Mouse (Mus musculus) limb, embryonic 14.5 days (tissue): ENCODE measurements around the gene Pxmp2. TPM values are rescaled to one million over a fixed set of nuclear protein-coding genes. Genes with fewer than 3 reads are reported as not detected.

ENCODE experiments used
- ATAC-seq: fragments of 200-750 bp; cut with Nextera tagmentation; 2 replicates; pipeline ENCODE4 v1.8.0; 2017; ENCODE audit warnings: low read depth, moderate number of reproducible peaks, moderate TSS enrichment; ENCODE audit not compliant: low FRiP score
- DNase-seq: peaks from one replicate; pipeline ENCODE4 v3.0.0-alpha.2; 2015; ENCODE audit warnings: low spot score
- H3K27ac ChIP-seq: fragments of 300-500 bp; sonication (generic); replicated peaks from 2 replicates; pipeline ENCODE4 v1.5.1; 2014; ENCODE audit warnings: low read depth, mild to moderate bottlenecking, low read length, moderate library complexity, mixed read lengths
- H3K27me3 ChIP-seq: fragments of 300-500 bp; sonication (generic); 2 replicates; pipeline ENCODE4 v1.6.1; 2014; ENCODE audit warnings: low read length, mixed read lengths; ENCODE audit not compliant: control insufficient read depth, insufficient read depth
- H3K36me3 ChIP-seq: fragments of 300-500 bp; sonication (generic); 2 replicates; pipeline ENCODE4 v1.6.1; 2014; ENCODE audit warnings: mild to moderate bottlenecking, low read length, moderate library complexity, mixed read lengths; ENCODE audit not compliant: control insufficient read depth, insufficient read depth
- H3K4me1 ChIP-seq: fragments of 300-500 bp; sonication (generic); 2 replicates; pipeline ENCODE4 v1.6.1; 2014; ENCODE audit warnings: antibody characterized with exemption, low read length, mixed read lengths; ENCODE audit not compliant: control insufficient read depth, insufficient read depth
- H3K4me2 ChIP-seq: fragments of 300-500 bp; sonication (generic); replicated peaks from 2 replicates; pipeline ENCODE4 v1.6.1; 2014; ENCODE audit warnings: low read depth, mild to moderate bottlenecking, low read length, moderate library complexity; ENCODE audit not compliant: severe bottlenecking
- H3K4me3 ChIP-seq: fragments of 300-500 bp; sonication (generic); replicated peaks from 2 replicates; pipeline ENCODE4 v1.5.1; 2014; ENCODE audit warnings: low read length
- H3K9ac ChIP-seq: fragments of 300-500 bp; sonication (generic); 2 replicates; pipeline ENCODE4 v1.6.1; 2014; ENCODE audit warnings: mild to moderate bottlenecking, low read depth, low read length, moderate library complexity; ENCODE audit not compliant: severe bottlenecking
- H3K9me3 ChIP-seq: fragments of 300-500 bp; sonication (generic); 2 replicates; pipeline ENCODE4 v1.6.1; 2016; ENCODE audit warnings: low read length; ENCODE audit not compliant: control insufficient read depth
- POLR2A ChIP-seq: fragments of 200-500 bp; IDR thresholded peaks from 2 replicates; pipeline ENCODE4 v1.8.0; 2012; ENCODE audit warnings: inconsistent platforms, mild to moderate bottlenecking, moderate library complexity, borderline replicate concordance; ENCODE audit not compliant: insufficient read depth, insufficient read length; ENCODE audit errors: extremely low read depth
- whole genome bisulfite sequencing: fragments of 180-500 bp; shearing (Covaris S2); extraction: QIAGEN DNeasy Blood & Tissue Kit; methylation state at CpG from one replicate; pipeline ENCODE4 v1.1.7; 2014; 5-methylcytosine and 5-hydroxymethylcytosine counted together
- polyA plus RNA-seq, 2 experiments: library from polyadenylated mRNA; depleted of rRNA in 1 of 2; stranded (reverse) in 1 of 2; unstranded in 1 of 2; fragments of >200 nt; fragmentation: Nextera tagmentation in 1 of 2; extraction: Ambion mirVana in 1 of 2; gene quantifications; 2 replicates each; pipeline versions ENCODE4 v1.2.1 to v1.2.3; 2012 to 2014

The Pxmp2 gene
- polyA plus RNA-seq, 2 experiments, result 3.2 to 6.4 TPM

DNA sequence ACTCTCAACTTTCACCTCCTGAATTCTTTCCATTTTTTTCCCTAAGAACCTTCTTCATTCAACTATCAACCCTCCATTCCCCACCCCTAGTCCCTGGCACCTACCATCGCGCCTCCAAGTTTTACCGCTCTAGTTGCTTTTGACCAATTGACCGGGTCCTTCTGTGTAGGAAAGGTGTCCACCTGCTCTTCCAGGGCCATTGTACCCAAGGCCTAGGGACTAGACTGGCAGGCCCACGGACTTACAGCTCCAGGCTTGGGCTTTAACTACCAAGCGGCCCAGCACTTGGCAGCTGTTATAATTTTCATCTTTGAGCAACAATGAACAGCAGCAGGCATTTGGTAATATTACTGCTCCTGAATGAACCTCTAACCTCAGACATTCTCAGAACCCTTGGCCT, 15.7 kb downstream of the Pxmp2 start:
- H3K4me3 ChIP-seq, result peak overlapping the region; percentile 94; the same call in 1 of the 2 replicates
- ATAC-seq, result no peak
- H3K27me3 ChIP-seq, result no peaks in the 10 kb centered on the region
- no peak overlapping the region for H3K4me2 ChIP-seq
- H3K9me3 ChIP-seq, result no peaks in the 10 kb centered on the region
- H3K9ac ChIP-seq, result no peak overlapping the region
- TF ChIP-seq POLR2A, result no peak
- WGBS, result 91% methylated on average over 6 of the region's 6 CpGs
- H3K4me1 ChIP-seq, result peaks cover 5% of the 10 kb centered on the region
- peaks cover 21% of the 10 kb centered on the region for H3K36me3 ChIP-seq
- no peak overlapping the region for H3K27ac ChIP-seq
- no peak for DNase-seq

DNA sequence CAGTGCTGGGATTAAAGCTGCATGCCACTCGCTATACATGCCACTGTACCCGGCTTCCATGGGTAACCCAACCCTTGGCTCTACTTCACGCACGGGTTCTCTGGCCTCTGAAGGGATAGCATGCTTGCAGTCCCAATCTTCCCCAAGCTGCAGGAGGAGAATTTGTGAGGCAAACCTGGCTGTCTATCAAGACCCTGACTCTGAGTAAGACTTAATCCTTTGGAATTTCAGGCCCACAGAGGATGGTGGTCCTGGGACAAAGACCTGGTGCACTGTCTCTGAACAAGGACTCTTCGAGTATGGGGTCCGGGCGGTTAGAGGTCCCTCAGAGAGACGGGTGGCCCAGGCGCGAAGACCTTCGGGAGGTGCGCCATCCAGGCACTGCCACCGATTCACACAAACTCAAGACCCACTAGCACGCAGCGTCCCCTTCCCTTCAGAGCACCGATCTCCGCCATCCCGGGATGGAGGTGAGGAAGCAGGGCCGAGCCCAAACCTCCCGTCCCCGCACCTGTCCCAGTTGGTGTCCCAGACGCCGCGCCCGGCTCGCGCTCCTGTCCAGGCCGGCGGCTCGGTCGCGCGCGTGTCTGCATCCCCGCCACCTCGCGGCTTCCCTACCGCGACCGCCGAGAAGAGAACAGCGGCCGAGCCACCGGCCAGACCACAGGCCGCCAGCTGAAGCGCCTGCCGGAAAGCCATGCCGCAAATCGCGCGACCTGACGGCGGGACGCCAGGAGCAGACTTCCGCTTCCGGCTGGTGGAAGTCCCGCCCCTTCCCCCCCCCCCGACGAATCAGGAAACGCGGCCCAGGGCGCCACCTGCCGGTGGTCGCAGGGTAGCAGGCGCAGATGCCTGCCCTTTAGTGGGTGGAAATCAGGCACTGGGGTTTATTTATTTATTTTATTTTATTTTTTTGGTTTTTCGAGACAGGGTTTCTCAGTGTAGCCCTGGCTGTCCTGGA, 16.6 kb downstream of the Pxmp2 start, which contains the start of gene Pgam5:
Gene Pgam5, minus strand, starts transcription at position 773 of the 961 bp plus-strand sequence.
- H3K4me2 ChIP-seq, result peak within 1 kb of the TSS; percentile 94
- peak within 1 kb of the TSS; percentile 92 for H3K9ac ChIP-seq
- H3K27ac ChIP-seq, result peak within 1 kb of the TSS; percentile 55; the same call in 1 of the 2 replicates
- DNase-seq (peak; percentile 90), ATAC-seq (peak; percentile 92)
- peak within 1 kb of the TSS; percentile 94 for H3K4me3 ChIP-seq
- under 1% methylated on average over 65 of the region's 66 CpGs for WGBS
- peaks cover 30% of the 10 kb centered on the region for H3K36me3 ChIP-seq
- TF ChIP-seq POLR2A, result peak; percentile 51; the same call in 1 of the 2 replicates
- peaks cover 5% of the 10 kb centered on the region for H3K4me1 ChIP-seq
- no peaks in the 10 kb centered on the region for H3K9me3 ChIP-seq
- no peaks in the 10 kb centered on the region for H3K27me3 ChIP-seq

DNA sequence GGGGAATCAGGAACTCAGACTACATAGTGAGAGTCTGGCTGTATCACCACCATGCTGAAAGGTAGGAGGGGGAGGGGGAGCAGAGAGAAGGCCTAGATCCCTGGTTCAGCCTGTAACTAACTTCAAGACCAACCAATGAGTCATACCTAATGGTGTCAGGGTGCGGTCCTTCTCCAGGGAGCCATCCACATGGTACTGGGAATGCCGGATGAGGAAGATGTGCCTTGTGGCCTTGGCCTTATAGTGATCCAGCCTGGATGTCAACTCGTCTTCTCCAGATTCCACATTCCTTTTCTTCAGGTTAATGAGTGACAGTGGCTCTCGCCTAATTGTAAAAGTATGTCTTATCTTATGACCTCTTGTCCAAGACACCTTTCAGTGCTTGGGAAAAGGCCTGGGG, 19.0 kb downstream of the Pxmp2 start:
- Histone ChIP-seq H3K4me3 (no peak overlapping the region), H3K4me2 (no peak overlapping the region), H3K9me3 (no peaks in the 10 kb centered on the region), H3K4me1 (peaks cover 5% of the 10 kb centered on the region), H3K36me3 (peaks cover 35% of the 10 kb centered on the region), H3K27ac (no peak overlapping the region), H3K9ac (no peak overlapping the region), H3K27me3 (no peaks in the 10 kb centered on the region)
- WGBS, result 94% methylated on average over 4 of the region's 4 CpGs
- ATAC-seq (no peak), DNase-seq (no peak)
- TF ChIP-seq POLR2A, result no peak

DNA sequence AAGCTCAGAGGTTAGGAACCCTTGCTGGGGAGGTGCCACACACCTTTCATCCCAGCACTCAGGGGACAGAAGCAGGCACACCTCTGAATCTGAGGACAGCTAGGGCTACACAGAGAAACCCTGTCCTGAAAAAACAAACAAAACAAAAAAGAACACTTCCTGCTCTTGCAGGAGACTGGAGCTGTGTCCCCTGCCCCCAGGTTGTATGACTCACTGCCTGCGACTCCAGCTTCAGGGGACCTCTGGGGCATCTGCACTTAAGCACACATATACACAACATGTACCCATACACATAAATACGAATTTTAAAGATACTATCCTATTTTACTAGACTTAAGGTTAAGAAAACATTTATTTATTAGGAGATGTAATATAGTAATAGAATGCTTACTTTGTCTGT, 41.9 kb downstream of the Pxmp2 start:
- Histone ChIP-seq H3K27me3 (no peaks in the 10 kb centered on the region), H3K9me3 (no peaks in the 10 kb centered on the region), H3K4me3 (no peak overlapping the region), H3K9ac (no peak overlapping the region), H3K4me1 (no peaks in the 10 kb centered on the region), H3K4me2 (no peak overlapping the region), H3K27ac (no peak overlapping the region), H3K36me3 (peaks cover 89% of the 10 kb centered on the region)
- ATAC-seq (no peak), DNase-seq (no peak)
- no peak for TF ChIP-seq POLR2A
- WGBS, result 90% methylated on average over 2 of the region's 2 CpGs

DNA sequence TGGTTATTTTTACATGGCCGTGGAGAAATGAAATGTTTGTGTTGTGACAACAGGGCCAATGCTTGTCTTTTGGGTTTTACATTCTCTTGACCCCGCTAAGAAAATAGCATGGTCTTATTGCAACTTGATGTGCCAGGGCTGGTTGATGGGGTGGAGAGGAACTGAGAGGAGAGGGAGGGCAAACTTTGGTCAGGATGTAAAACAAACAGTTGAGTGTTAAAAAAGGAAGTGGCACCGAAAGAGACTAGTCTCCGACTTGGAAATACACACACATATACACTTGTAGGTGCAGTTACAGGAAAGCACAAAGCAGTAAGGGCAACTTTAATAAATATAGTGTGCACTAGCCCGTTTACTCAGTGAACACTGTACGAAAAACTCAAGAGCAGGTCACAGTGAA, 53.6 kb downstream of the Pxmp2 start:
- H3K4me1 ChIP-seq, result peaks cover 17% of the 10 kb centered on the region
- ATAC-seq (no peak), DNase-seq (no peak)
- no peak overlapping the region for H3K27ac ChIP-seq
- WGBS, result 87% methylated on average over 6 of the region's 6 CpGs
- no peaks in the 10 kb centered on the region for H3K27me3 ChIP-seq
- no peak overlapping the region for H3K4me3 ChIP-seq
- no peak overlapping the region for H3K9ac ChIP-seq
- TF ChIP-seq POLR2A, result no peak
- no peaks in the 10 kb centered on the region for H3K9me3 ChIP-seq
- H3K4me2 ChIP-seq, result peak overlapping the region; percentile 66
- peaks cover 27% of the 10 kb centered on the region for H3K36me3 ChIP-seq
